Mouse (Mus musculus) heart, adult 9 months (tissue): ENCODE measurements around the gene Btnl4.
"Not testable (repeated sequence)": the region's sequence is repeated elsewhere in the genome, so short reads cannot be mapped to it uniquely, and the experiment has no call there.

Source experiments
- DNase-seq, 2 experiments: peaks; one replicate each; pipeline ENCODE4 v3.0.0; 2022; ENCODE audit warnings: low spot score in 2 of 2

Btnl4 gene

DNA sequence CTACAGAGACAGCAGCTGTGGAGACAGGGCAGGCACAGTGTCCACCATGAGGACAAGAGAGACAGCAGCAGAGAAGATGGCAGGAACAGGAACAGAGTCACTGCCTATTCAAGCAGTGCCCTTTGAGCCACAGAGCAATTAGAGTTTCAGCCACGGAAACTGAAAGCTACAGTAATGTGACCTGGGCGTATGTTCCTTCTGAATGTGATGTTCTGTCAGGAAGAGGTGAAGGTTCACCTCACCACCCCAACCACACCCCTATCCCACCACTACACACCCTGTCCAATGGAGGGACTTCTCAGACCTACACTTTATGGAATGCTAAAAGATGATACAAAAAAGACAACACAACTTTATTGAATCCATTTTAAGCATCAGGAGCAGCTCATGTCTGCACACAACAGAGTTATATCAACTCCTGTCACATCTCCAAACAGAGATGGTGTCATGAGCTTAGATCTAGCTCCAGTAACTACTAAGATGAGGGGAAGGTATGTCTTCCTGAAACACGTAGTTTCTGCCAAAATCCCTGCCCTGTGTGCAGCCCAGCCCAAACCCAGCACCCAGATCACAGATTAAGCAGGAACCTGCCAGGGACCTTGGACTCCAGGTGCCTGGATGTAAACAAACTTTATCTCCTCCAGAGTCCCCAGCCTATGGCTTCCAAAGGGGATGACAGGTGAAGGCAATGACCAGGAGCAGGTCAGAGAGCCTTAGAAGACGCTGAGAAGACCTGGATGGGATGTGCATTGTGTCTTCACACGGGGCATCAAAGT, at the start of gene Btnl4:
Gene Btnl4, minus strand, starts transcription at position 81 of the 776 bp plus-strand sequence.
- DNase-seq = not testable (repeated sequence)

DNA sequence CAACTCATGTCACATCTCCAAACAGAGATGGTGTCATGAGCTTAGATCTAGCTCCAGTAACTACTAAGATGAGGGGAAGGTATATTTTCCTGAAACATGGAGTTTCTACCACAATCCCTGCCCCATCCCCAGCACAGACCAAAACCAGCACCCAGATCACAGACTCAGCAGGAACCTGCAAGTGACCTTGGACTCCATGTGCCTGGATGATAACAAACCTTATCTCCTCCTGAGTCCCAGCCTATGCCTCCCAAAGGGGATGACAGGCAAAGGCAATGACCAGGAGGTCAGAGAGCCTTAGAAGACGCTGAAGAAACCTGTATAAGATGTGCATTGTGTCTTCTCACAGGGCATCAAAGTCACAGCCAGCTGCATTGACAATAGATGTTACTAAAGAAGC, 41.9 kb upstream of the Btnl4 start:
- no peak for DNase-seq

DNA sequence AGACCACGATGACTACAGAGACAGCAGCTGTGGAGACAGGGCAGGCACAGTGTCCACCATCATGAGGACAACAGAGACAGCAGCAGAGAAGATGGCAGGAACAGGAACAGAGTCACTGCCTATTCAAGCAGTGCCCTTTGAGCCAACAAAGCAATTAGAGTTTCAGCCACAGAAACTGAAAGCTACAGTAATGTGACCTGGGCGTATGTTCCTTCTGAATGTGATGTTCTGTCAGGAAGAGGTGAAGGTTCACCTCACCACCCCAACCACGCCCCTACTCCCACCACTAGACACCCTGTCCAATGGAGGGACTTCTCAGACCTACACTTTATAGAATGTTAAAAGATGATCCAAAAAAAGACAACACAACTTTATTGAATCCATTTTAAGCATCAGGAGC, 41.5 kb upstream of the Btnl4 start:
- DNase-seq = not testable (repeated sequence)

DNA sequence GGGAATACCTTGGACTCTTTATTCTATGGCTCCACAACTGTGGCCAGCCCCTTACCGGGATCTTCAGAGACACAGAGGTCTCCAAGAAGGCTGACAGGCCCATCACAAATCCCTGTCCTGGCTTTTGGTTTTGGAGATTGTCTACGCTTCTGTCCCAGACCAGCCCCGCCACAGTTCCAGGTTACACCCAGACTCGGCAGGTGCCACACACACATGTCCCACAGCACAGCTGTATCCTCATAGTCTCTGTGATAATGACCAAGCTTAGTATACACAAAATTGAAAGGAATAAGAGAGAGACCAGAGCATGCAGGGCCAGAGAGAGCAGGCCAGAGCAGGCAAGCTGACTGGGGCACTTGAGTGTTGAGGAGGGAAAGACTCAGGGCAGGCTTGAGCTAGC, 40.7 kb upstream of the Btnl4 start:
- no peak for DNase-seq

- no peak for DNase-seq
These were observed 40.1 kb upstream of the Btnl4 start, which contains the start of gene Btnl6 for GRCm38 (mm10) chr17:34517252-34517651. Gene Btnl6, minus strand, starts transcription at chr17:34517352.

DNA sequence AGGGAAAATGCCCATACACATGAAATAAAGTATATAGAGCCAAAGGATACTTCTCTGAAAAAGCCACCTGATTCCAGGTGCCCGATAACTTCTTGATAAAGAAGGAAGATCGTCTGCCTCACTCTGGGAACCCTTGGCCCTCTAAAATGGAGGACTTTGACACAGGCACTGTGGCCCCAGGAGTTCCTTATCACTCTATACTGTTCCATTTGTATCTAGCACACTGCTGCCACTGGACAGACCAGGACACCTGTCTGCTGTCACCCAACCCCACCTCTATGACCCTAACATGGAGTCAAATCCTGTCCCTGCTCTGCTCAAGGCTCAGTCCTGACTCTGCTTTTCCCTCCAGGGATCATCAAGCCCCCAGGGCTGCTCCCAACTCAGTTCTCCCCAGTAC, 39.4 kb upstream of the Btnl4 start:
- no peak for DNase-seq

DNA sequence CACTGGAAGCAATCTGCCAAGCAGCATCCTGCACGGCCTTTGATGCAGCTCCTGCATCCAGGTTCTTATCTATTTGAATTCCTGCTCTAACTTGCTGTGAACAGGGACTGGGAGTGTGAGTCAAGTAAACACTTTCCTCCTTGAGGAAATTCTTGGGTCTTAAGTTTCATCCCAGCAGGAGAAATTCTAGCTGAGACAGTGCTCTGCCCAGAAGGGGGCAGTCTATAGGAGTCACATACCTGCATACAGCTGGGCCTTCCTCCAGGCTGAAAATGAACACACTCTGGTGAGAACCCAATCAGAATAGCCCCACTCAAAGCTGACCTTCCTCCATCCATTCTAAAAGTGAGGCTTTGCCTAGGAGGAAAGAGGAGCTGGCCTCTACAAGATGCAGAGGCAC, 34.6 kb upstream of the Btnl4 start:
- not testable (repeated sequence) for DNase-seq

GRCm38 (mm10) chr17:34507591-34507990, 30.5 kb upstream of the Btnl4 start:
- DNase-seq = peak; percentile 9 to 69

- not testable (repeated sequence) for DNase-seq
These were observed 20.6 kb upstream of the Btnl4 start for GRCm38 (mm10) chr17:34497726-34498125.

- not testable (repeated sequence) for DNase-seq
These were observed 20.2 kb upstream of the Btnl4 start for GRCm38 (mm10) chr17:34497319-34497718.

DNA sequence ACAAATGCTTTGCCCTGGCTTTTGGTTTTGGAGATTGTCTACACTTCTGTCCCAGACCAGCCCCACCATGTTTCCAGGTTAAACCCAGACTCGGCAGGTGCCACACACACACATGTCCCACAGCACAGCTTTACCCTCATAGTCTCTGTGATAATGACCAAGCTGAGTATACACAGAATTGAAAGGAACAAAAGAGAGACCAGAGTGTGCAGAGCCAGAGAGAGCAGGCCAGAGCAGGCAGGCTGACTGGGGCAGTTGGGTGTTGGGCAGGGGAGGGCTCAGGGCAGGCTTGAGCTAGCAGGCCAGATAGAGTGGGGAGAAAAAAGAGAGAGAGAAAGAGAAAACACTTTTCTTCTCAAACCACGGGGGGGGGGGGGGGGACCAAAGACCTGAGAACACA, 19.4 kb upstream of the Btnl4 start:
- no peak for DNase-seq

- DNase-seq = not testable (repeated sequence)
These were observed 18.0 kb upstream of the Btnl4 start for GRCm38 (mm10) chr17:34495156-34495555.

- DNase-seq = no peak
These were observed 15.7 kb upstream of the Btnl4 start for GRCm38 (mm10) chr17:34492796-34493195.

GRCm38 (mm10) chr17:34476427-34476826, 691 bp downstream of the Btnl4 start:
- no peak for DNase-seq

DNA sequence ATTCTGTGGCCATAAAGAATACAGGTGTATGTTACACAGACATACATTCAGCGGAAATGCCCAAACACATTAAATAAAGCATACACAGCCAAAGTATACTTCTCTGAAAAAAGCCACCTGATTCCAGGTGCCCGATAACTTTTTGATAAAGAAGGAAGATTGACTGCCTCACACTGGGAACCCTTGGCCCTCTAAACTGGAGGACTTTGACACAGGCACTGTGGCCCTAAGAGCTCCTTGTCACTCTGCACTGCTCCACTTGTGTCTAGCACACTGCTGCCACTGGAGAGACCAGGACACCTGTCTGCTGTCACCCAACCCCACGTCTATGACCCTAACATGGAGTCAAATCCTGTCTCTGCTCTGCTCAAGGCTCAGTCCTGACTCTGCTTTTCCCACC, 2.1 kb downstream of the Btnl4 start:
- no peak for DNase-seq

DNA sequence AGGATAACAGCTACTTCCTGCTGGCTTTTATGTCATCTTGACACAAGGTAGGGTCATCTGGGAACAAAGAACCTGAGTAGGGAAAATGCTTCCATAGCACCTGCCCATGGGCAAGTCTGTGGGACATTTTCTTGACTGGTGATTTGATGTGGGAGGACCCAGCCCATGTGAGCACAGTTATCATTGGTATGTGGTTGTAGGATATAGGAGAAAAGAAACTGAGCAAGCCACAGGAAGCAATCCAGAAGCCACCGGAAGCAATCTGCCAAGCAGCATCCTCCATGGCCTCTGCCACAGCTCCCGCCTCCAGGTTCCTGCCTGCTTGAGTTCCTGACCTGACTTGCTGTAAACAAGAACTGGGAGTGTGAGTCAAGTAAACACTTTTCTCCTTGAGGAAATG, 6.6 kb downstream of the Btnl4 start:
- no peak for DNase-seq

- not testable (repeated sequence) for DNase-seq
These were observed 11.2 kb downstream of the Btnl4 start for GRCm38 (mm10) chr17:34465906-34466305.

DNA sequence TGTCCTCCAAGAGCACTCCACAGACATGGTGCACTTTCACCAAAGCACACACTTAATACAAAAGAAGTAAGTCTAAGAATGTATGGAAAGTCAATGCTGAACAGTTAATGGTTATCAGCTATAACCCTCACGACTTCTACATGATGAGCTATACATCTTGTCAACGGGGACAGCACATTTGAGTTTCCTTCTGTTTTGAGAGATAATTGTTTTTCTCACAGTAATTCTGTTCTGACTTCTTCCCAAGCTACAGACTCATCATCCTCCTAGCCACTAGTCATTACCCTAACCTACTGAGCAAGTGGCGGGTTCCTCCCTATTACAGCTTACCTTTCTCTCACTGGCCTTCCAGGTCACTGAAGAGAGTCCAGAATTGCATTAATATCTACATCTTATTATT, 17.9 kb downstream of the Btnl4 start:
- no peak for DNase-seq

GRCm38 (mm10) chr17:34457668-34458067, 19.4 kb downstream of the Btnl4 start:
- no peak for DNase-seq

DNA sequence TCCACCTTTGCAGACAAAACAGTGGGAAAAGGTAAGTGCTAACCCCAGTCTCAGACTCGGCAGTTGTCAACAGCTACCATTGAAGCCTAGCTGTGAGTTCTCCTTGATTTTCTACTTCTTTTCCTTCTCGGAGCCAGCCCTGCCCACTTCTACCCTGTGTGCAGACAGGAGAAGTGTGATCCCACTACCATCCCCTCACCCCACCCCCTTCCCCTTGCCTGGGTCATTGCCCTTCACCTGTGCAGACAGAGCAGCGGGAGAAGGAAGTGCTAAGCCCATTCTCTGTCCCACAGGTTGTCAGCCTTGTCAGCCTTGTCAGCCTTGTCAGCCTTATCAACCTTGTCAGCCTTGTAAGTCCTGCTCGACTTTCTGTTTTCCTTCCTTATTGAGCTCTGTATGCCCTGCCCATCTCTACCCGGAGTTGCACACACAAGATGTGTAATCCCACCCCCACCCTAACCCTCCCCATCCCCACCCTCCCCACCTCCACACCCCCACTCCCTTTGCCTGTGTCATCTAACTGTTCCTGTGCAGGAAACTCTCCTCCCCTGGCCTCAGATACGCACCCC, 28.6 kb downstream of the Btnl4 start:
- DNase-seq = no peak

GRCm38 (mm10) chr17:34441990-34442389, 35.1 kb downstream of the Btnl4 start:
- no peak for DNase-seq

DNA sequence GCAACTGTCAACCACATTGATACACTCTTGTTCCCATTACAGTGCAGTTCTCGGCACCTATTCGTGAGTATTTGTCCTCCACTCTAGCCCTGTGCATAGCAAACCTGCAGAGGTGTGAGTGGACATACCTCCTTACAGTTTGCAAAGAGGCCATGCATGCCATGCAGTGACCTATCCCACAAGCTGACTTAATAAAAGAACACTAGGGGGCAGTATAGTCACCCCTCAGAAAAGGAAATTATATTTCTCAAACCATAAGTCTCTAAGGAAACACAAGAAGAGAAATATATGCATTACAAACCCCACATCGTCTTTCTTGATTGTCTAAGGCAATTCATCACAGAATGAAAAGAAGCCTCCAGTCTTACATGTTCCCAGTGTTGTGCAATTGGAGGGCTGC, 37.3 kb downstream of the Btnl4 start:
- DNase-seq = peak in 1 of 2 experiments; percentile 2

- no peak for DNase-seq
These were observed 38.5 kb downstream of the Btnl4 start for GRCm38 (mm10) chr17:34438588-34438987.
